Mouse (Mus musculus) liver, embryonic 14.5 days (tissue): Measurements from ENCODE around the gene Xylt1.

Experiments used
- CTCF ChIP-seq: IDR thresholded peaks from 2 replicates; pipeline ENCODE4 v1.5.1; 2016; ENCODE audit warnings: antibody characterized with exemption, low read depth, control low read depth
- EP300 ChIP-seq: IDR thresholded peaks from 2 replicates; pipeline ENCODE4 v1.6.1; 2016; ENCODE audit warnings: antibody characterized with exemption, low read depth

DNA sequence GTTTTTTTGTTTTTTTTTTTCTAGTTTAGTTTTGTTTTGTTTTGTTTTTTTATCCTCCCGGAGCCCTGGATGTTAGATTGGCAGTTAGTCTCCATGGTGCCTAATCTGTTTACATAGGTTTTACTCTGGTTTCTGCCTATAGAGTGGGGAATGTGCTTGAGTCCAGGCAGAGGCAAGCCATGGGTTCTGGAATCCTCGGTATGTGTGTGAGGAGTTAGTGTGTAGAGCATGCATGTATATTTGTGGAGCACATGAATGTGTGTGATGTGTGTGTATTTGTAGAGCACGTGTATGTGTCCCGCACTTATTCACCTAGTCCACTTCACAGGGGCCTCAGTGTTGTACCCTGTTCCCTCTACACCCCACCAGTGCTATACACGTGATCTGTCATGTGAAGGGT lies 48.7 kb downstream of the Xylt1 start:
- no peak for TF ChIP-seq CTCF
- no peak for TF ChIP-seq EP300
